10 mouse cellular contexts compared by ENCODE assay signal in genomic region chr7:135403416-135403815, GRCm38 (mm10). TPM values are rescaled to one million over a fixed set of nuclear protein-coding genes. Genes with fewer than 3 reads are reported as not detected.
DNase-seq lines count a peak whose midpoint lies in the region; ATAC-seq lines count a peak whose summit lies in the region.
"Had no signal": no experiment of that assay in that cellular context is flagged by ENCODE, and none has a peak within 500 bp of the region (broad histone marks: within the 10 kb centered on the region; RNA-seq: fewer than 3 reads in every experiment).

No protein-coding gene starts in this region.

- ATAC-seq in midbrain, embryonic 15.5 days (replicated peaks) = no peak

- H3K27ac ChIP-seq in midbrain, embryonic 10.5 days (replicated peaks) = no peak overlapping the region
- H3K27ac ChIP-seq in midbrain, embryonic 15.5 days = no peak overlapping the region
- H3K27ac ChIP-seq: embryonic facial prominence, embryonic 15.5 days; neural tube, embryonic 13.5 days had no signal

- no peak overlapping the region for H3K9ac ChIP-seq in midbrain, embryonic 15.5 days
- H3K9ac ChIP-seq: embryonic facial prominence, embryonic 15.5 days; neural tube, embryonic 13.5 days had no signal

- no peak overlapping the region for H3K4me3 ChIP-seq in midbrain, embryonic 10.5 days
- H3K4me3 ChIP-seq in midbrain, embryonic 15.5 days = no peak overlapping the region
- H3K4me3 ChIP-seq: embryonic facial prominence, embryonic 15.5 days; neural tube, embryonic 13.5 days had no signal

- WGBS in midbrain, embryonic 10.5 days = 15% methylated on average over 5 of the region's 5 CpGs
- 11% methylated on average over 5 of the region's 5 CpGs for WGBS in midbrain, embryonic 15.5 days

- no peaks in the 10 kb centered on the region for H3K9me3 ChIP-seq in midbrain, embryonic 10.5 days (replicated peaks)
- H3K9me3 ChIP-seq in midbrain, embryonic 15.5 days = no peaks in the 10 kb centered on the region
- H3K9me3 ChIP-seq: embryonic facial prominence, embryonic 15.5 days; neural tube, embryonic 13.5 days had no signal

- peak; percentile 75 for DNase-seq in midbrain, embryonic 10.5 days (ENCODE audit: low spot score)
- peak; percentile 89 for DNase-seq in brain, adult 2 months (ENCODE audit: low read depth, low spot score)
- peak; percentile 24 for DNase-seq in fibroblast of lung, adult 2 months (ENCODE audit: low read depth)
- DNase-seq in induced T-regulatory cell, adult 2 months (ENCODE audit: low read depth) = peak; percentile 75
- peak; percentile 11 to 87 for DNase-seq in left cerebral cortex, adult 9 months (ENCODE audit: low spot score in 2 of 2)
- peak; percentile 20 to 23 for DNase-seq in natural killer cell, adult 2 months (ENCODE audit: low spot score in 2 of 2)
- peak; percentile 66 for DNase-seq in thymus, postnatal 0 days (ENCODE audit: low spot score)

- H3K36me3 ChIP-seq in midbrain, embryonic 10.5 days = no peaks in the 10 kb centered on the region
- no peaks in the 10 kb centered on the region for H3K36me3 ChIP-seq in midbrain, embryonic 15.5 days (replicated peaks)
- H3K36me3 ChIP-seq: embryonic facial prominence, embryonic 15.5 days; neural tube, embryonic 13.5 days had no signal

- peaks cover 91% of the 10 kb centered on the region for H3K27me3 ChIP-seq in midbrain, embryonic 10.5 days (ENCODE audit: low read depth, poor library complexity, severe bottlenecking)
- H3K27me3 ChIP-seq in midbrain, embryonic 15.5 days (replicated peaks) = peaks cover 24% of the 10 kb centered on the region
- H3K27me3 ChIP-seq: embryonic facial prominence, embryonic 15.5 days had no signal

- no peaks in the 10 kb centered on the region for H3K4me1 ChIP-seq in midbrain, embryonic 10.5 days
- H3K4me1 ChIP-seq in midbrain, embryonic 15.5 days = no peaks in the 10 kb centered on the region
- H3K4me1 ChIP-seq: embryonic facial prominence, embryonic 15.5 days had no signal

- H3K4me2 ChIP-seq in midbrain, embryonic 15.5 days = no peak overlapping the region
- H3K4me2 ChIP-seq: embryonic facial prominence, embryonic 15.5 days; neural tube, embryonic 13.5 days had no signal

RNA-seq across cellular contexts. Expression of gene Foxi2, which starts 6.7 kb away (rescaled TPM):
- polyA plus RNA-seq in midbrain, embryonic 10.5 days (2016; fragmentation: Nextera tagmentation; extraction: Ambion mirVana) = 1.8 and 3.8 TPM in 2 replicates
- polyA plus RNA-seq in midbrain, embryonic 15.5 days (2015; fragmentation: Nextera tagmentation; extraction: Ambion mirVana) = 0.06 TPM in 1 of 2 replicates, not detected in the other
- 0.12 and 0.22 TPM in 2 replicates for polyA plus RNA-seq in thymus, postnatal 0 days (2015; fragmentation: Nextera tagmentation; extraction: Ambion mirVana)
- polyA plus RNA-seq: neural tube, embryonic 13.5 days had no signal

Comparison
In these comparisons a context has a peak if more than half of its experiments do, and no peak if none do; other contexts are left out.
1. DNase-seq: peak in every context shown above with its lines; median percentile 89 in brain, adult 2 months; 75 in midbrain, embryonic 10.5 days; 75 in induced T-regulatory cell, adult 2 months; 66 in thymus, postnatal 0 days; 49 in left cerebral cortex, adult 9 months; 24 in fibroblast of lung, adult 2 months; 22 in natural killer cell, adult 2 months.